Mouse (Mus musculus) MEL (cell line): ENCODE data around the gene Rundc3a.

Source experiments
- CHD1 ChIP-seq: IDR thresholded peaks from 2 replicates; pipeline ENCODE4 v1.6.1; 2012; ENCODE audit warnings: low read depth, mild to moderate bottlenecking, inconsistent platforms, low read length, improper control_type of control experiment
- CTCF ChIP-seq, 3 experiments: IDR thresholded peaks in 2 of 3; conservative IDR thresholded peaks in 1 of 3; 2 replicates each; pipeline ENCODE4 v1.5.1; 2011 to 2012; ENCODE audit warnings: low read length in 3 of 3, low read depth in 2 of 3, mild to moderate bottlenecking in 2 of 3, improper control_type of control experiment in 1 of 3, inconsistent platforms in 1 of 3, mixed read lengths in 1 of 3, moderate library complexity in 1 of 3; ENCODE audit not compliant: control insufficient read depth in 1 of 3, insufficient read depth in 1 of 3, poor library complexity in 1 of 3, severe bottlenecking in 1 of 3
- ELF1 ChIP-seq: IDR thresholded peaks from 2 replicates; pipeline ENCODE4 v1.6.1; 2014; ENCODE audit warnings: low read depth, mild to moderate bottlenecking, inconsistent platforms, low read length, improper control_type of control experiment, moderate library complexity
- EP300 ChIP-seq, 2 experiments: IDR thresholded peaks; 2 replicates each; pipeline ENCODE4 v1.6.1; 2011; ENCODE audit warnings: improper control_type of control experiment in 2 of 2, low read length in 2 of 2, low read depth in 1 of 2, mild to moderate bottlenecking in 1 of 2
- ETS1 ChIP-seq: IDR thresholded peaks from 2 replicates; pipeline ENCODE4 v1.6.1; 2012; ENCODE audit warnings: low read depth, mild to moderate bottlenecking, inconsistent platforms, low read length, improper control_type of control experiment, moderate library complexity
- MAX ChIP-seq: IDR thresholded peaks from 2 replicates; pipeline ENCODE4 v1.6.1; 2011; ENCODE audit warnings: low read length, improper control_type of control experiment
- MEF2A ChIP-seq: IDR thresholded peaks from 2 replicates; pipeline ENCODE4 v1.6.1; 2014; ENCODE audit warnings: low read depth, mild to moderate bottlenecking, inconsistent platforms, low read length, improper control_type of control experiment; ENCODE audit not compliant: poor library complexity, insufficient replicate concordance, severe bottlenecking; ENCODE audit errors: extremely low read depth
- MXI1 ChIP-seq: IDR thresholded peaks from 2 replicates; pipeline ENCODE4 v1.6.1; 2011; ENCODE audit warnings: mild to moderate bottlenecking, low read depth, low read length, improper control_type of control experiment
- POLR2A ChIP-seq, 2 experiments: IDR thresholded peaks; 2 replicates each; pipeline ENCODE4 v1.6.1; 2011 to 2012; ENCODE audit warnings: low read length in 2 of 2, mild to moderate bottlenecking in 2 of 2, control low read depth in 1 of 2, improper control_type of control experiment in 1 of 2, low read depth in 1 of 2, moderate library complexity in 1 of 2; ENCODE audit not compliant: control insufficient read depth in 1 of 2, insufficient read depth in 1 of 2, poor library complexity in 1 of 2
- POLR2AphosphoS2 ChIP-seq: IDR thresholded peaks from 2 replicates; pipeline ENCODE4 v1.6.1; 2011; ENCODE audit warnings: low read length, improper control_type of control experiment
- POLR2AphosphoS5 ChIP-seq: IDR thresholded peaks from 2 replicates; pipeline ENCODE4 v1.6.1; 2012; ENCODE audit warnings: low read depth, borderline replicate concordance, mild to moderate bottlenecking, inconsistent platforms, low read length, moderate library complexity, mixed read lengths
- UBTF ChIP-seq: IDR thresholded peaks from 2 replicates; pipeline ENCODE4 v1.6.1; 2012; ENCODE audit warnings: low read depth, mild to moderate bottlenecking, inconsistent platforms, low read length, improper control_type of control experiment, moderate library complexity, borderline replicate concordance; ENCODE audit not compliant: insufficient read depth
- USF1 ChIP-seq: IDR thresholded peaks from 2 replicates; pipeline ENCODE4 v1.6.1; 2014; ENCODE audit warnings: low read depth, mild to moderate bottlenecking, inconsistent platforms, low read length, improper control_type of control experiment, moderate library complexity
- ZMIZ1 ChIP-seq: IDR thresholded peaks from 2 replicates; pipeline ENCODE4 v1.6.1; 2012; ENCODE audit warnings: low read depth, mild to moderate bottlenecking, inconsistent platforms, low read length, improper control_type of control experiment, moderate library complexity

GRCm38 (mm10) chr11:102394421-102395124, 1.4 kb downstream of the Rundc3a start:
- TF ChIP-seq EP300 (IDR thresholded peaks at IDR 0.05; ENCODE audit: low read depth in 1 of 2, low read length in 2 of 2) = no peak
- TF ChIP-seq MEF2A = no peak
- no peak for TF ChIP-seq MXI1
- TF ChIP-seq UBTF = no peak
- no peak for TF ChIP-seq MAX
- no peak for TF ChIP-seq ELF1
- no peak for TF ChIP-seq USF1
- TF ChIP-seq CTCF (IDR thresholded peaks at IDR 0.05 in 2 of 3, conservative IDR thresholded peaks at IDR 0.05 in 1 of 3; ENCODE audit: control insufficient read depth in 1 of 3, insufficient read depth in 1 of 3, low read depth in 2 of 3, low read length in 3 of 3, poor library complexity in 1 of 3, severe bottlenecking in 1 of 3) = no peak
- no peak for TF ChIP-seq ZMIZ1
- no peak for TF ChIP-seq CHD1
- TF ChIP-seq POLR2AphosphoS5 = no peak
- TF ChIP-seq POLR2A (IDR thresholded peaks at IDR 0.05; ENCODE audit: control insufficient read depth in 1 of 2, insufficient read depth in 1 of 2, low read depth in 1 of 2, low read length in 2 of 2, poor library complexity in 1 of 2) = no peak
- TF ChIP-seq ETS1 = no peak
- no peak for TF ChIP-seq POLR2AphosphoS2
